Mouse (Mus musculus) kidney, adult 2 months (tissue): ENCODE data around the gene Odc1.

Experiments used
- CTCF ChIP-seq: fragments of 200-500 bp; conservative IDR thresholded peaks from 2 replicates; pipeline ENCODE4 v1.5.1; 2011; ENCODE audit warnings: low read depth, mild to moderate bottlenecking, control low read depth, low read length, moderate library complexity, mixed read lengths; ENCODE audit not compliant: insufficient read depth, insufficient read length
- POLR2A ChIP-seq: fragments of 200-500 bp; IDR thresholded peaks from one replicate; pipeline ENCODE4 v1.6.1; 2011; ENCODE audit warnings: low read depth, low read length, control low read depth

DNA sequence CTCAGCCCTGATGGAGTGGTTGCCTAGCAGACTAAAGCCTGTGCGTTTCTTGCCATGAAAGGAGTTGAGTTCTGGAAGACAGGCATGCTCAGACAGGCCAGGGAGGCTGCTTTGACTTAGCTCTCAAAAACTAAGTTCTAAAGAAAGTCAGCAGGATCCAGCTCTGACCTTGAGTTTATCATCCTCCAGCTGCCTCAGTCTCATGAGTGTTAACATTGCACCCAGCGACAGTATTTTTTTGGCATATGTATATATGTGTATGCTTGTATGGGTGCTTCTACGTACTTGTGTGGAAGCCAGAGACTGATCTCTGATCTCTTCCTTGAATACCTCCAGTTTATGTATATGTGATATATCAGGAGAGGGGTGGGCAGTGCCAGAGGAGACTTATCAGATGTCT, 7.8 kb downstream of the Odc1 start:
- TF ChIP-seq CTCF = no peak
- no peak for TF ChIP-seq POLR2A
